Mouse (Mus musculus) layer of hippocampus, postnatal 14 days (tissue): ENCODE data around the gene Tes. TPM values are rescaled to one million over a fixed set of nuclear protein-coding genes. Genes with fewer than 3 reads are reported as not detected.
"Not testable (repeated sequence)": the region's sequence is repeated elsewhere in the genome, so short reads cannot be mapped to it uniquely, and the experiment has no call there.

ENCODE experiments used
- DNase-seq, 2 experiments: peaks; one replicate each; pipeline ENCODE4 v3.0.0; 2021 to 2022; ENCODE audit warnings: low spot score in 2 of 2, mixed read lengths in 1 of 2
- long read RNA-seq, 2 experiments: library from polyadenylated mRNA; stranded (forward); transcript quantifications; one replicate each; pipeline ENCODE4 v2.0.0; 2021
- total RNA-seq, 2 experiments: library from RNA; stranded (reverse); gene quantifications; 2 replicates each; pipeline ENCODE4 v1.2.3; 2021

The Tes gene
- total RNA-seq: 1 to 10 TPM; 2.8 TPM
- long read RNA-seq, experiment 1, transcript Tes-202 (7 exons, 2,440 nt): major isoform, 5 of 6 reads
- long read RNA-seq, experiment 1, partial matches to known transcripts: 0 of 6 reads
- long read RNA-seq, experiment 1, other reads (novel, unspliced or antisense): 1 of 6 reads
- long read RNA-seq, experiment 2, transcript Tes-202 (7 exons, 2,440 nt): major isoform, 5 of 5 reads
- long read RNA-seq, experiment 2, partial matches to known transcripts: 0 of 5 reads
- long read RNA-seq, experiment 2, other reads (novel, unspliced or antisense): 0 of 5 reads

DNA sequence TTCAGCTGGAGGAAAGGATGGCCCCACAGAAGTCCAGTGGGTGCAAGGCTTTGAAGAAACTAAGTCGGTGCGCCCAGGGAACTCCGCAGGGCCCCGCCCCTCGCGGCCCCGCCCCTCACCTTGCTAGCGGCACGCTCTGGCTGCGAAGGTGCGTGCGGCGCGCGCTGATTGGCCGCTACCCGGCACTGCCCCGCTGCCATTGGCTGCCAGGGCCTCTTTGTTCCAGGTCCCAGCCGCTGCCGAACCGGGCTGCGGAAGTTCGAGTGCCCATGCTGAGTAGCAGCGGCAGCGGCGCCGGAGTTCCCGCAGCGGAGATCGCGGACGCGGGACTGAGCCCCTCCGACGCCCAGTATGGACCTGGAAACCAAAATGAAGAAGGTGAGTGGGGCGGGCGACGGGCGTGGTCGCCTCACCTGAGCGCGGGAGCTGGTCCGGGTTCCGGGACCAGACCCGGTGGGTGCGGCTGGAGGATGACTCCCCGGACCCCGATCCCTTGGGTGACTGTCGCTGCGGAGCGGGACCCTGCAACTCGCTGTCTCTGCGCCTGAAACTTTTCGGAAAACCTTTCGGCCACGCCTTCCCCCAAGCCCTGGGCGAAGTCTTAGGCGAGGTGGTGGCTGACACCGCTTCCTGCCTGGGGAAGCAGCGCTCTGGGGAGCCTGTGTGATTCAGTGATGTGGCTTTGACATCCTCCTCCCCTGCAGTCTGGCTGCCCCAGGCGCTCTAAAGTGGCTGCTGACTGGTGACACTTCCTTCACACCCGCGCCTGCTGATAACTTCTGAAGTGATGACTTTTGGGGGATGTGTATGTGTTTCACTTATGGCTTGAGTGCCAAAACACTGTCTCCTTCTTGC, at the start of gene Tes:
TSS of gene Tes (plus strand) at position 214 of the 855 bp plus-strand sequence.
- peak; percentile 30 to 36 for DNase-seq

DNA sequence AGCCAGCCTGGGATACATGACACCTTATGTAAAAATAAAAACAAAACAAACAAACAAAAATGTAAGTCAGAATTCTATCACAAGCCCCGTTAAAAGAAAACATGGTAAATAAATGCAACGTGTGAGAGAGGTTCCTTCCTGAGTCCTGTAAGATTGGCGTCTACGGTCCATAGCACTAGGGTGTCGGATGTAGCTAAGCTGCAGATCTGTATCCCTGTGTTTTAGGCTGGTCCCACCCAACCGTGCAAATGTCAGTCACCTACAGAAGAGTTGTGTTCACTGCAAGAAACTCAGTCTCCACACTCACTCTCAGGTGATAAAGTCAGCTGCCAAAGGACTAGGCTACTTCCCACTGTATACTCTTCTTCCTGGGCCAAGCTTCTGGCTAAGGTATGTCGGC, 39.1 kb upstream of the Tes start:
- no peak for DNase-seq

DNA sequence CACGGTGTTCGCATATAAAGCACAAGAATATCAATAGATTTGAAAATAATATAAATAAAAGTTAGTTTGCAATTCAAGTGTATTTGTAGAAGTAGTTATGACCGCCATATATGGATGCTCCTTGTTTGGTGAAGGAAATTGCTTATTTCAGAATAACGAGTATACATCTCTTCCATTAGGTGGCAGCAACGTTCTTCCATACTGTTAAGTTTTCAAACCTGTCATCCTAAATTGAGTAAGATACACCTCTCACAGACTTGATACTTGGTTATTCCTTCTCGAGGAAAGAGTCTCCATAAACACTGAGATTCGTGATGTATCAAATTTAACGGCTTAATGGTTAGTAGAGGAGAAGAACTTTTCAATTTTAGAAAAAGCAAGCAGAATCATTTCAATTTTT, 37.4 kb upstream of the Tes start:
- DNase-seq: peak in 1 of 2 experiments; percentile 73

DNA sequence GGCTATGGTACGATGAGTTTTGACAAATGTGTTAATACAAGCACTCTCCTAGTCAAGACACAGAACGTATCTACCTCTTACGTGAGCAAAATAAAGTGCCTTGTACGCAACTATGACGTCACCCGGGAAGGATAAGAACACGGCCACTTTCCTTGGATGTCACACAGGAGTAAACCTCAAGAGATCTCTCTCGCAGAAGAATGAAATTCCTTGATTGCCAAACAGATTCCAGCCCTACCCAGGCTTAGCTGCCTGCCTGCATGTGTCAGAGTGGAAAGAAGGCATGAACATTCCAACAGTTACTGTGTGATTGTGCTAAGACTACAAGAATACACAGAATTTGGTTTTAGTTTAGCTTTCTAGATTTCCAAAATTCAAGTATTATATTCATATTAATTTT, 36.1 kb upstream of the Tes start:
- no peak for DNase-seq

DNA sequence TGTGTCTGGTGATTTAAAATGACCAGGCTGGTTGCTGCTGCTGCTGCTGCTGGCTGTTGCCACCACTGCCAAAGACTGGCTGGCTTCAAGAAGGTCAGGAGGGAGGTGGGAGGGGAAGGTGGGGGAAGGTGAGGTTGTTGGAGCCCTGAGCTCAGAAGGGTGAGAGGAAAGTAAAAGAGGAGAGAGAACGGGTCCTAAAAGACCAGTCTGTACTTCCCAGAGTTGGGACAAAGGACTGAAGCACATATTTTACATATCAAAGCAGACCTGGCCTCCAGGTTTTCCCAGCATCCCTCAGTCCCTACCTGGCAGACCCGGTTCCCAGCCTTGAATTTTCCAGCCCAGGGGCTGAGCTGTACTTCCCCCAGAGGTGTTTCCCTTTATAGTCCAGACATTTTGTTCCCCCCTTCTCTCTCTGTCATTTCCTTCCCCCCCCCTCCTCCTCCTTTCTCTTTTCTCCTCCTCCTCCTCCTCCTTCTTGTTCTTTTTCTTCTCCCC, 32.7 kb upstream of the Tes start:
- no peak for DNase-seq

DNA sequence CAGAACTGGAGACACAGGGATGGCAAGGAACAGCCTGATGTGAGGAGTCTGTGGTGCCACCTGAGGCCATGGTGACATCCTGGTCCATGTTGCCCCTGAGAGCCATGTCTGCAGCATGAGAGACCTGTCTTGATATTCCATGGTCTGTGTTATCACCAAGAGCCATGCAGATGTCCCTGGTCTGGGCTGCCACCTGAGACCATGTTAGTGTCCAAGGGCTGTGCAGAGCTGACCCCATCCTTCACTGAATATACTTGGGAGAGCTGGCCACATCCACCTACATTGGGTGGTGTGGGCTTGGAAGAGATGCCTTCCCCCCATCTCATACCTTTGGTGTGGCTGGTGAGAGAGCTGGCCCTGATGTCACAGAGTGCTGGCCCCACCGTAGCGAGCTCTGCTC, 30.9 kb upstream of the Tes start:
- DNase-seq: no peak

DNA sequence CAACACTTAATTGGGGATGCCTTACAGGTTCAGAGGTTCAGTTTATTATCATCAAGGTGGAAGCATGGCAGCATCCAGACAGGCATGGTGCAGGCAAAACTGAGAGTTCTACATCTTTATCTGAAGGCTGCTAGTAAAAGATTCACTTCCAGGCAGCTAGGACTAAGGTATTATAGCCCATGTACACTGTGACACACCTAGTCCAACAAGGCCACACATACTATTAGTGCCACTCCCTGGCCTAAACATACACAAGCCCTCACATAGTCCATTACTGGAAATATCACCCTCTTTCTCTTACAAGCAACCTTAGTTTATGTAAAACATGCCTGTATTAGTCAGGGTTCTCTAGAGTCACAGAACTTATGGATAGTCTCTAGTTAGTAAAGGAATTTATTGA, 29.7 kb upstream of the Tes start:
- DNase-seq: no peak

DNA sequence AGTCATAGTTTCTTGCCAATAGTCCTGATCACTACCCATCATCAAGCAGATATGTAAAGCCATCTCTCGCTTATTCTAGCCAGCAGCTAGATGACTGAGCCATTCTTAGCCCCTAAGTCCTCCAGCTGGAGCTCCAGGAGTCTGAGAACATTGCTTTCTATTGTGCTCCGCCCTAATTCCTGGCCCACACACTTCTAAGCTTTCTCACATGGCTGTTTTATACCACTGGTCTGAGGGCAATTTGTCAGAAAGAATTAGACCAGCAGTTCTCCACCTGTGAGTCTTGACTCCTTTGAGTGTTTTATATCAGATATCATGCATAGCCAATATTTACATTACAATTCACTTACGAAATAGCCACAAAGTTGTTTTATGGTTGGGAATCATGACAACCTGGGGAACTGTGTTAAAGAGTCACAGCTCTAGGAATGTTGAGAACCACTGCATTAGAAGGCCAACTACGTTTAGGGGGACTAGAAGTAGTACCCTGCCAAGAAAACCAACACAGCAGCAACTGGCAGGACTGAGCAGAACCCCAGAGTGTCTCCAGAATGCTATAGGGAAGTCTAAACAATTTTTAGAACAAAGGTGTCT, 13.4 kb upstream of the Tes start:
- DNase-seq: no peak

DNA sequence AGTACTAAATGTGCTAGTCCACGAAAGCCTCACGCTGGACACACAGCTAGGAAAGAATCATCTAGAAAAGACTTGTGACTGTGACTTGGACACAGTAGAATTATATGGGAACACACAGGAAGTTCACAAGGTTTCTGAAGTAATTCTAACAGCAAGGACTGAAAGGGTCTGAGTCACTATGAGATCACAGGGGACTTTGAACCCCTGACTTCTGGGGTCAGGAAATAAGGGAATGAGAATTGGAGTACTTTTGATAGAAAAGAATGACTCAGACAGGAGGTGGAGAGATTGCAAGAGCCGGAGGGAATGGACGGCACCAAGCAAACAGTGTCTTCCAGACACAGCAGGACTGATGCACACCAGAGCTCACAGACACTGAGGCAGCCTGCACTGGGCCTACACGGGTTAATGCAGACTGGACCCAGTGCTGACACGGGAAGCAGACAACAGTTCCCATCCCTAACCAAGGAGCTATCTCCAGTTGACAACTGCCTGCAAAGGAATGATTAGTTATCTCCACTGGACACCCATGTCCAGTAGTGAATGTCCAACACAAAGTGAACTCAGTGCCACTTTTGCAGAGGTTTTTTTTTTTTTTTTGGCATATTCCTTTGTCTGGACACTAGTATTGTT, 11.8 kb upstream of the Tes start:
- DNase-seq: no peak

DNA sequence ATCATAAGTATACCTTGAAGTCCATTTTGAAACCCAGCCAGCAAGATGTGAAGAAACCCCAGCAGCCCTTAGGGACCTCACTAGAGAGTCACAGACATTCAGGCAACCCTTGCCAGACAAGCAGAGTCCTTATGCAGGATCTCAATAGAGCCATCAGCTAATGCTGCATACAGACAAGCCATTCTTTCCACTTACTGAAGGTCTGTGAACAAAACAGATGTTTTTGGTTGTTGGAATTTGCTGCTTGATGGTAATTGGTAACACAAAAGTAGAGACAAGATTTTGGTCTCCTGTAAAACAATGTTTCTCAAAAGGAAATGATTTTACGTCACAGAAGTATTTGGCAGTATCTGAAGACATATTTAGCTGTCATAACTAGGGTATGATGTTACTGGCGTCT, 10.2 kb upstream of the Tes start:
- DNase-seq: no peak

DNA sequence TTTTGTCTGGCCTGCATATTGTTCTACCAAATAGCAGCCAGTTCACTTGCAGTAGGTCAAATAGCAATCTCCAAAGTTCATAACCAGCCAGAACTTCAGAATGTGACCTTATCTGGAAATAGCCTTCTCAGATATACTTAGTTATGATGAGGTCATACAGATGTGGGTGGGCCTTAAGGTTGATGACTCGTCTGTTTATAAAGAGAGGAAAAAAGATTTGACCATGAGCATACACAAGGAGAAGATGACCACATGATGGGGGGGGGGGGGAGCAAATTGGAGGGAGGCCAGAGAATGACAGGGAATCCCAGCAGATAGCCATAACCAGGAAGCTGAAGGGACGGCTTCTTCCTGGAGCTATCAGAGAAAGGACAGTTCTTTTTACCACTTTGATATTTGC, 9.3 kb upstream of the Tes start:
- no peak for DNase-seq

DNA sequence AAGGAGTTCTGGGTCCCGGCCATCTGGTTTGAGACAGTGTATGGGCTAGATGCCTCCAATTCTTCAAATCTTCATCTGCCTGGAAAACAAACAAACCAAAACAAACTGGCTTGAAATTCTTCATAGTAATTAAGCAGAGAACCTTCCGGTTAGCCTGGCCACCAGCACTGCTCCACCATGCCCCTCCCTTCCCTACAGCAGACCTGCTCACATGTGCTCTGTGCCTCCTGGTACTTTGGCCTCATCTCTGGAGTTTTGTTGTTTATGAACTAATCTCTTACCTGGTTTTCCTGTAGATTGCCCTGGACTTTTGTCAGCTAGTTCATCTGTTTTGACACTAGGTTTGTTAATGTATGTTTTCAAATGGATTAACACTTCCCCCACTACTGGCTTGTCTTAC, 5.4 kb upstream of the Tes start:
- no peak for DNase-seq

DNA sequence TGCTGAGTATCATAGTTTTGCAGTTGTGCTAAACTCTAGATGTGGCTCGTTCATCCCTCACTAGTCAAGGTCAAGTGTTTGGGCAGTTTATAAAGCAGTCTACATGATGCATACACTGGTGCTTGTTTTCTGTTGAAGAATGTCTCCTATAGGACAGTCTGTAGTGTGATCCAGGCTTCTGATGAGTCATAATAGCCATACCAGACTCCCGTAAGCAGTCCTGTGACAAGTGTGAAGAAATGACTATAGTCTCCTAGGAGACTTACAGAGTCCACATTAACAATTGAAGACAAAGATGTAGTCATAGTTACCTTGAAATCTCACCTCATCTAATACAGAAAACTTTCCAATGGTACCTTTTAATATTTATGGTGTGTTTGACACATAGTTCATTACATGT, 4.8 kb upstream of the Tes start:
- no peak for DNase-seq

DNA sequence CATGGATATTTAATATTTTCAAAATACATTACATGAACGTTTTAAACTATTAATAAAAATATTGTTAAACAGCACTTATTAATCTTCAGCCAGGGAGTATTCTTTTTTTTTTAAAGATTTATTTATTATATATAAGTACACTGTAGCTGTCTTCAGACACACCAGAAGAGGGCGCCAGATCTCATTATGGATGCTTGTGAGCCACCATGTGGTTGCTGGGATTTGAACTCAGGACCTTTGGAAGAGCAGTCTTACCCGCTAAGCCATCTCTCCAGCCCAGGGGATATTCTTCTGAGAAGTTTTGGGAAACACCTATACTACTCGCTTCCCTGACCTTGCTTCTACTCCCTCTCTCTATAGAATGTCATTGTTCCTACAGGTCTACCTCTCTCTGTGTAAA, 3.1 kb upstream of the Tes start:
- DNase-seq: not testable (repeated sequence)

DNA sequence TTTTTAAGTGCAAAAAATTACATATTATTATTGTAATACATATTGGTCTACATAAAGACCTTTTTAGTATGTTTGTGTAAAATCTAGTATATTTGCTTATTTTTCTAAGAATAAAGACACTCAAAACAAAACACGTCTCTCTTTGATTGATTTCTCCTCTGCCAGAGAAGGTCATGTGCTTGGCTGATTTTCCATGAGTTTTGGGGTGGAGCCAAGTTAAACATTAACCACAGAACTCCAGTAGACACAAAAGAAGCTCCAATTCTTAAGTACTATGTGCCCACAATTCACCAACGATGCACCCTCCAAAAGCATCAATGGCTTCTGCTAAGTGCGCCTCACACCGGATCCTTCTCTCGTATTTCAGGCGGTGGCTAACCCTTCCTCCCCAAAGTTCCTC, 2.6 kb upstream of the Tes start:
- no peak for DNase-seq

DNA sequence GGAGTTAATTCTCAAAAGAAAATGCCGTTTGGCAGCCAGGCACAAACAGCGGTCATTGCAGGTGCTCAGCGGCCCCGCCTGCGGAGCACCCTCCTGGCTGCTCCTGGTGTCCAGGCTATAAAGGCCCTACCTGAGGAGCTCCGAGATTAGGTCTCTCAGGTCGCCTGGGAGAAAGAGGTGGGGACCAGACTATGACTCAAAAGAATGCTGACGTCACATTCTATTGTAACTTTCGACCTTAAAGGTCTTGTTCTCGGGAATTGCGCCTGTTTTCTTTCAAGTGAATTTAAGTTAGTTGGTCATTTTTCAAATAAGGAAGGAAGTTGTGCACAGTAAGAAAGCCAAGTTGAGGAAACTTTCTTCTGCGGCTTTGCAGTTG, 831 bp downstream of the Tes start:
- DNase-seq: no peak

DNA sequence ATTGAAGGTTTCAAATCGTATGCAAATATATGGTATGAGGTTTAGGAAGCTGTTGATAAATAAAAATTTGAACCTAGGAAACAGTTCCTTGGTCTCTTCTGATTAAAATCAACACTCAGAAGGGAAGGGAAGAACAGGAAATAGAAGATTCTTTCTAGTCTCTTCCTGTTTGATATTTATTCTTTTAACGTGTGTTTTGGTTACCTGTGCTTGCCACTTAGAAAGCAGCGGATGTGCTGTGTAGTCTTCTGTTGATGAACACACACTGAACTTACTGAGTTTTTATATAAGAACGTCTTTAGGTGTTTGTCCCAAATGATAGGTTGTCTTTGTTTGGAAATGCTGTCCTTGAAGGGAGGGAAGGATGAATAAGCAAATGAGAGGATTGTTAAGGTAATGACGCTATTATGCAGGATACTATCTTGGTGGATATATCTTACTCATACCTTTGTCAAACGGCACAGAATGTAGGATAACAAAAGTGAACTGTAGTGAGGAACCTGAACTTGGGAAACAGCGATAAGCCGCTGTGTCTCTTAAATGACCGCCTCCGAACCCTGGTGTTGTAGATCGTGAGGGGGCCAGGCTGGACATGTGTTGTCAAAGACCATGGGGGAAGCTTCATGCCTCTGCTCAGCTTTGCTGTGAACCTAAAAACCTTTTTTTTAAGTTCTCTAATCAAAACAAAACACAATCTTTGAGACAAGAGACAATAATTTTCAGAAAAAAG, 1.4 kb downstream of the Tes start:
- DNase-seq: no peak

DNA sequence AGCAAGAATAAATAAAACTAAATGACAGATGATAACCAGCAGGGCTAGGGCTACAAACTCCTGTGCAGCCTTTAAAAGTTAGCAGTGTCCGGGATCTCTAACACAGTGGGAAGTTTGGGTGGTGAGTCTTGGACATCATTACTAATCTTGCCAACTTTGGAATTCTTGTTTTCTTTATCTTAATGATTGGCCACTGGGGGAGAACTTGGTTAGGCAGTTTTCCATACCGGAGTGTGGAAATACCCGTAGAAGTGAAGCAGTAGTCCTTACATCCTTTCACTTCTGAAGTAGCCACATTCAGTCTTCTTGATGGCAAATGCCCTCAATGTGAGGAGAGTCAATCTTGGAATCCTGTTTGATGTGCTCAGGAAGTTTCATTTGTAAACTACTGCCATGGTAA, 7.0 kb downstream of the Tes start:
- DNase-seq: no peak

DNA sequence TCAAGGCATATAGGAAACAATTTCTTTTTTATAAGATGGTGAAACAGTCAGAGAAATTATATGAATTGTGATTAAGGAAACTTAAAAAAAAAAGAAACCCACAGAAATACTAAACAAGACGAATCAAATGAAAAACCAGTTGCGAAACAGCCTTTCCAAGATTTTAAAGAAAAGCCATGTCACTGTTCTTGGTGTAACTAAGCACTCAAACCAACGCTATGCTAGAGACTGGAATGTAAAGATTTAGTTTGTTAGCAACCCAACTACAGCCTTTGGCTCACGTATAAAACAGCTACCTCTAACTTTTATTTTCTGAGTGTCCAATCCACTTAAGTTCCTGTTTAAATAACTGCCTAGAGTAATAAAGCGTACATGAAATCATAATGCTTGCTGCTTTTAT, 7.4 kb downstream of the Tes start:
- DNase-seq: no peak

DNA sequence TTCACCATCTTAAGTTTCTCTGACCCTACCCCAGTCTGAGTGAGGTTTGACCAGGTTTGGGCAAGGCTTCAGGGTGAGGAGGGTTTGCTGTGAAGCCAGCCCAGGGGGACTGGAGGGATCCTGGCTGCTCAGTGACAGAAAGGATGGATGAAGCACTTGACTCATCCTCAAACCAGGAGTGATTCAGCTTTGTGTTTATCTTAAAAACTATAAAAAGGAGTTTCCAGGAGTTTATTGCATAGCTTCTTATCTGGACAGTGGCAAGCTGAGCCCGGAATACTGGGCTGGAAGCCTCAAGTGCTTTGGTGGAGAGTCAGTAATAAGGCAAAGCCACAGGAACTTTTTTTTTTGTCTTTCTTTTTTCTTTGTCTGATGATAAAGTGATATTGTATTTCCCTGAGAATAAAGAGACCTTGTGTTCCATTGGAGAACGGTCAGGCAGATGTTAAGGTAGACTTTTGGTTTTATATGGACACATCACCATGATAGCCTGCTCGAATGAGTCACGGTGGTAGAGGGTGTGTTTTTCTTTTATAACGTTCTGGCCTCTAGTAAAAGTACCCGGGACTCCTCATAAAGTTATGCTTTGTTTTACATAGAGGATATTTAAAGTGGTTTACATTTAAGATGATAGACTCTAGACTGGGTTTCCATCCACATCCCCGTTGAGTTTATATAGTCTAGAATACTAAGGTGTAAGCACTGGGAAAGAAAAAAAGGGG, 8.0 kb downstream of the Tes start:
- DNase-seq: no peak
